Mouse (Mus musculus) spleen, adult 2 months (tissue): ENCODE data around the gene Rassf1.

Experiments
- CTCF ChIP-seq: fragments of 200-500 bp; IDR thresholded peaks from 2 replicates; pipeline ENCODE4 v1.5.1; 2011; ENCODE audit warnings: mild to moderate bottlenecking, inconsistent platforms; ENCODE audit not compliant: insufficient read depth, insufficient read length, insufficient replicate concordance; ENCODE audit errors: extremely low read depth
- POLR2A ChIP-seq: fragments of 200-500 bp; IDR thresholded peaks from 2 replicates; pipeline ENCODE4 v1.6.1; 2011; ENCODE audit warnings: low read depth, low read length, inconsistent platforms

GRCm38 (mm10) chr9:107607653-107608245 is 56.4 kb downstream of the Rassf1 start:
- TF ChIP-seq CTCF (no peak), POLR2A (no peak)
